Mouse (Mus musculus) bone marrow, adult 2 months (tissue): ENCODE data around the gene Tmem240.

Experiments used
- CTCF ChIP-seq: fragments of 200-500 bp; IDR thresholded peaks from 2 replicates; pipeline ENCODE4 v1.5.1; 2011; ENCODE audit warnings: low read length, control low read depth; ENCODE audit not compliant: control insufficient read depth, insufficient read depth
- POLR2A ChIP-seq: fragments of 200-500 bp; IDR thresholded peaks from 2 replicates; pipeline ENCODE4 v1.6.1; 2011; ENCODE audit warnings: low read depth, mild to moderate bottlenecking, control low read depth, low read length, borderline replicate concordance; ENCODE audit not compliant: control insufficient read depth

DNA sequence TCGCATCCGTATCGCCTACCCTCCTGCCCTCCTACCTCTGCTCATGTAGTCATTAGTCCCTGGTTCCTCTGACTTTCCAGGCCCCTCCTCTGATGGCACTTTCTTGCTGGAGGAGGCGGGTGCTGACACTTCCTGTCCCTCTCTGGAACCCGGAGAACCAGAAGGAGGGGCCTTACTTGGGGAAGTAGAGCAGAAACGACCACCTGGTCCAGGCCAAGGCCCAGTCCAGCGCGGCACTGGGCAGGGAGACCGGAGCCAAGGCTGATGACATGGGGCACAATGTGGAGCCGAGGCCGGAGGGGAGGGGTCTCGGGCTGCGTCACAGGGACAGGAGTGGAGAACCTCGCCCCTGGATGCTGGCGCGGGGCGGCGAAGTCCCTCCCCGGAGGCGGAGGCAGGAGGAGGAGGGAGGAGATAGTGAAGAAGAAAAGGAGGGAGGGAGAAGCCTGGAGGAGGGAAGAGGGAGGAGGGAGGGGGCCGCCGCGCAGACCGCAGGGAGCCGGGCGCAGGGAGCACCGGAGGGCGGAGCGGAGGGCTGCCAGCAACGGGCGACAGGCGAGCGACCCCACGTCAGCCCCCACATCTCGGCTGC lies at the start of gene Tmem240:
- TF ChIP-seq CTCF (no peak), POLR2A (peak; percentile 63; the same call in 1 of the 2 replicates)
